Mouse (Mus musculus) T-cell, adult 2 months (primary cell): Measurements from ENCODE around the gene Ptprn.
A peak's percentile ranks its signal among the peaks of the same experiment; 100 is the strongest.

Experiments
- DNase-seq: peaks from one replicate; pipeline ENCODE4 v3.0.0; 2022; ENCODE audit warnings: low spot score

Ptprn gene

DNA sequence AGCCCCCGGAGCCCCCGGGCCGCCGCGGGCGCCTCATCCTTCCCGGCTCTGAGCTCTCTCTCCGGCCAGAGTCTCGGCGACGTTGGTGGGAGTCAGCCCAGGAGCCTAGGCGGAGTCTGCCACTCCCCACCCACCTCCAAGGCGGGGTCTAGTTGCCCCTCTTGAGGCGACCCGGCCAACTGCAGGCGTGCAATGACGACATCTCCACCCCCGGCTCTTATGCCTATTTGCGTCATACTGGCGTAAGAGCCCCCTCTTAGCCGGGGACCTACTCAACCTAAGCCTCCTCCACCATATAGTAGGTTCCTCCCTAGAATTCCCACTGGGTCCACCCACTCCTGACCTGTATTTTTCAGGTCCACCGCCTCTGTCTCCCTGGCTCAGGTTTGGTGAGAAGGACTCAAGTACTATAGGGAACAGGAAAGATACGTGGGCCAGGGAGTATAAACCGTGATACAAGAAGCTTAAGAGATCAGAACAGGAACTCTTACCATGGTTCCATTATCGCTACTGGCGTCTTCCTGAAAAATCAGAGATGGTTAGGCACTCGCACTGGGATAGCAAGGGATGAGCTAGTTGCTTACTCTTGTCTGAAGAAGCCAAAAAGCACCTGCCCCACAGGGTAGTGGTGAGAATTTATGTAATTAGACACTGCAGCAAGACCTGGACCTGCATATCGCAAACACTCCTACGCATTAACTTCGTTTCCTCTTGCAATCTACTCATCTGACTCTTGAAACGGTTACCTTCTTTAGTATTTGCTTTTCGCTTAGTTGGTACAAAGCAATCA is at the start of gene Ptprn:
Gene Ptprn, minus strand, starts transcription at position 412 of the 790 bp plus-strand sequence.
- DNase-seq, result no peak

DNA sequence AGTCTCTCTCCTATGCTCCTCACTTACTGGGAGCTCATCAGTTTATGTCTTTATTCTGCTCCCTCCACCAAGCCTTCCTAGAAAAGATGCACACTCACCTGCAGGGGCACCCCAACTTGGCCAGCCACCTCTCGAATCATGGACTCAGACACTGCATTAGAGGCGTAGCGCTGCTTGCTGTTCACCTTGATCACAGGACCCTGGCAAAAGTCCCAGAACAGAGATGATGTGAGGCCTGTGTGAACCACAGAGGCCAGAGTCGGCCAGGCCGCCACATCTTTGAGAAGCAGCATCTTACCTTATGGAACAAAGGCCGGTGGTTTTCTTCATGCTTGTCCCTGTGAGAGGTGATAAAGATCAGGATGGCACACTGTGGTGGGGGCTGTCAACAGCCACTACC is 47.4 kb upstream of the Ptprn start:
- no peak for DNase-seq

DNA sequence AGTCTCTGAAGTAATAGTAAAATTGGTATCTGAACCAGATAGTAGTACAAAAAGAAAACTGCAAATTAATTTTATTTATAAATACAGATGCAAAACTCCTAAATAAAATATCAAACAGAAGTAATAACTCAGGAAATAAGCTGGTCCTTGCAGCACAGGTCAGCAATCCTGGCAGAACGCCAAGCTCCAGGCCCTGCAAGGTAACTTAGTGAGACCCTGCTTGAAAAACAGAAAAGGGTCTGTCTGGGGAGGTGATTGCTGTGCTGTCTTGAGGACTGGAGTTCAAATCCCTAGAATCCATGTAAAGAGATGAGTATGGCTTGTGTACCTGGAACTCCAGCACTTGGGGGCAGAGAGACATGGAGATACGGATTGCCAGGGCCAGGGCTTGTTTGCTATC is 40.4 kb upstream of the Ptprn start:
- DNase-seq, result no peak

DNA sequence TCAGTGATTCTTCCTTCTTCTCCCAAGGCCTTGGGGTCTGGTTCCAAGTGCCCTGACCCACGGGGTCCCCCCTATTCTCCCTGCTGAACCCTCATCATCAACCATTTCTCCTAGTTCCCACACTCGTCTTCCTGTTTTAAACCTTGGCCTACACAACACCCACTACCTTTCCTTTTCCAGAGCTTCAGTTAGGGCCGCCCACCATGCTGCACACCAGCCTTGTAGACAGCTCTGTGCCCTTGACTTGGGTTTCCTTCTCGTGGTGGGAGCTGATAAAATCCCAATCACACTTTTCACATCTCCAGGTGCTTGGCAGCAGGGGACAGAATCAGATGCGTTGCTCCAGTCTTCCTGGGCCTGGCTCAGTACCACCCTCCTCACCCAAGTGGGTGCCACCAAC is 30.0 kb upstream of the Ptprn start:
- DNase-seq, result no peak

DNA sequence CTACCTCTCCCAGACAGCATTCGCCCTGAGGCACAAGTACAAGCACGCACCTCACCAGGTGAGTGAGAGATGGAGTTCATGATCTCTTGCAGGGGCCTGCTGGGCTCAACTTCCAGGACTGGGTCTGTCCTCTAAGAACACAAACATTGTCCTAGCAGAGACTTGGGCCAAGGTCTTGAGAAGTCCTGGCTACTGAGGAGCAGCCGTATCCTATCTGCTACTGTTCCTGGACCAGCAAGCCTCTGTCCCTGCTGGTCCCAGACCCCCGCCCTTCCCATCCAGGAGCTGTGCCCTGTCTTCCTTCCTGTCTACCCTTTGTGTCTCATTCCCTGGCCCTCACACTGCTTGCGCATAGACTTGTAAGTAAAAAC is 29.0 kb upstream of the Ptprn start:
- no peak for DNase-seq

DNA sequence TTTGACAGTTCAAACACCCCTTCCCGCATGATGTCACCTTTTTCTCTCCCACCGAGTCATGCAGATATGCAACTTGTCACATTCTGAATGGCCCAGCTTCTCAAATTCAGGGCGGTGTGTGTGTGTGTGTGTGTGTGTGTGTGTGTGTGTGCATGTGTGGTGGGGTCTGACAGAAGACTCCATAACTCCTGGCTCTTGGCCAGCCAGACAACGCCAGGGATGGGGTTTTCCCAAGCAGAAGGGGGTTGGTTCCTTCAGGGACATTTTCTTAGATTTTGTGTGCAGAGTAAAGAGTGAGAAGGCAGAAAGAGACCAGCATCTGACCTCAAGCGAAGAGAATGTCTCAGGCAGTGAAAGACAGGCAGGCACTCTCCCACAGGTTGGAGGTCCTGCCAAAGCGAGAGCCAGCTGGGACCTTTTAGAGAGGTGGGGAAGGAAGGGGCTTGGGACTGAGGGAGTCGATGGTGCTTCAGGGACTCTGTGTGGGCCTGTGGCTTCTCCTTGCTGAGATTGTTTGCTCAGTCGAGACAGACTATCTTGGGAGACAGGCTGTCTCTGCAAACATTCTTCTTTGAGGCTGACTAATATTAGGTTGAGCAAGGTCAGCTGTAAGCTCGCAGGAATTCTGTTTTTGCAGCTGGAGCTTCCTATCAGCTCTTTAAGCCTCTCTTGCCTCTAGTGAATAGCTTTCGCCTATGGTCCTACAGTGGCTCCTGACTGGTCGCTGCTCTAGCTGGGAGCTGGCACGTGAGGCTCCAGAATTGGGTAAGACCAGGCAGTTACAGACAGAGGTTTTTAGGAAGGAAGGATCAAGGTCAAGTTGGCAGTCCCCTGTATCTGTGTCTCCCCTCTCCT is 28.4 kb upstream of the Ptprn start:
- no peak for DNase-seq

DNA sequence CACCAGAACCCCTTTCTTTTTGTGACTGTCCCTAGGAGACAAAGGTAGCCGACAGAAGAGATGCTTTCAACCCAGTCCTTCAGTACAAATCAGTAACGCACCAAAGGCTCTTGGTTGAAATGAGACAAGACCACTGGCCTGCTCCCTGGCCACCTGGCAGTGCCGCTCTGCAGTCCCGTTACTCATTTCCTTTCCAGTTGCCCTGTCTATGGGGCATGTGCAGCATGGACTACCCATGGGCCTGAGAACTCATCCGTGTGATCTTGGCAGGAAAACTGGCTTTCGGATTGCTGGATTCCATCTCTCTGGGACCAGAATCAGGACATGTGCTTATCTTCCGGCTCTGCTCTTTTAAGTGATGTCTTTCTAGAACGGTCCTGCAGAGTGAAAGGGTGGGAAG is 27.0 kb upstream of the Ptprn start:
- no peak for DNase-seq

DNA sequence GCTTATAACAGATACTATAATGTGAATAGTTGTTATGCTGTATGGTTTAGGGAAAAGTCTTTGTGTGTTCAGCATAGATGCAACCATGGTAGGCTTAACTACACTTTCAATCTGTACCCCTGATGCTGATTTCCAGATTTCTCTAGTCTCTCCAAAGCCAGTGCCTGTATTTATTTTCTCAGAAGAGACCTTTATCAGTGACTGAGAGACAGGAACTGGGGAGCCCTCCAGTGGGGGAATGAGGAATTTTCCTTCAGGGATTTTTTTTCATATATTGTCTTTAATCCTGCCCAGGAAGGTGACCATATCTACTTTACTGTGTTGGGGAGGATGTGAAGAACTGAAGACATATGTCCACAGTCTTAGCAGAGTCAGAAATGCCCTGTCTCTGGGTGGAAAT is 26.3 kb upstream of the Ptprn start:
- no peak for DNase-seq

DNA sequence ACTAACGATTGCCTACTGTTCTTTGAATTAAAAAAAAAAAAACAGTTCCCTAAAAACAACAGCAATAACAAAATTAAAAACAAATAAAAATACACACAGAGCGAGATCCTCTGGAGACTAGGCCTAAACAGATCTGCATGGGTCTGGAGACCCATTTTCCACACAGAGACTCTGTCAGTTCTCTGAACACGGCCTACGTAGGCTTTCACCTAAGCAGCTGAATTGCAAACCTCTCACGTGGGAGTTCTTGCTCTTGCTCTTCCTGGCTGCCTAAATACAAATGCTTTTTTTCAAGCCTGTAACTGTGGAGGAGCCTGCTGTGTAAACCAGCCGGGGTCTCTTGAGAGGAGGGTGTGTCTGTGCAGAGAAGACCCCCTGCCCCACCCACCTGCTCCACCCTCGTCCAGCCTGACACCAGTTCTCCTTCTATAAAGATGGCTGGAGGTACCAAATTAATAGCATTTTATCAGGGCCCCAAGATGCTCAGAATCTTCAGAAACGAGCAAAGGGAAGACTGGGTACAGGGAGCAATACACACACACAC is 25.7 kb upstream of the Ptprn start:
- DNase-seq, result no peak

DNA sequence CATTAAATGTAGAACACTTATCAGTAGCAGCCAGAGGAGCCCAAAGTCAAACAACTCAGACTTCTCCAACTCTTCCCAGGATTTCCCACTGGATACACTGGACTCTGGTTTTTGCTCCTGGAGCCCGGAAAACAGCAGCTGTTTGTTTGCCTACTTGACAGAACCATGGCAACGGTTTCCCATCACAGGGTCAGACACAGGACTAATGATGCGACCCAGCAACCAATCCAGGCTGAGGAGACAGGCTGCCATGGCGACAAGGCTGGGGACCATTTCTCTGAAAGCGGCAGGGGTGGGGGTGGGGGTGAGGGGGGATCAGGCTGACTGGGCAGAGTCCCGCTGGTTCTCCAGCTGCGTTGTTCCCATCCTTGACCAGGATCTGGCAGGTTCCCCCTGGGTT is 25.1 kb upstream of the Ptprn start:
- DNase-seq, result no peak

DNA sequence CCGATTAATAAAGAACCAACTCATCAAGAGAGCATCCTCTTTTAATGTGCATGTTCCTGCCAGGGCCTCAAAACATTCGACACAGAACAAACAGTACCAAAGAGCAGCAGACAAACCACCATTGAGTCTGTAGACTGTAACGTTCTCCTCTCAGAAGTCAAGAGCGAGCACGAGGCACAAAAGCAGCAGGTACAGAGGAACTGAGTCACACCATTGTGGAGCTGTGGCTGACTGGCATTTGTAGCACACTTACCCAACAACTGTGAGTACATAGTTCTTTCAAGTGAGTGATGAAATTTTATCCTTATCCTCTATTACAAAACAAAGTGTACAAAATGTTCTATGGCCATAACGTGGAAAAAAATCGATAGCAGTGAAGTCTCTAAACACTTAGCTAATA is 20.6 kb upstream of the Ptprn start:
- DNase-seq, result no peak

DNA sequence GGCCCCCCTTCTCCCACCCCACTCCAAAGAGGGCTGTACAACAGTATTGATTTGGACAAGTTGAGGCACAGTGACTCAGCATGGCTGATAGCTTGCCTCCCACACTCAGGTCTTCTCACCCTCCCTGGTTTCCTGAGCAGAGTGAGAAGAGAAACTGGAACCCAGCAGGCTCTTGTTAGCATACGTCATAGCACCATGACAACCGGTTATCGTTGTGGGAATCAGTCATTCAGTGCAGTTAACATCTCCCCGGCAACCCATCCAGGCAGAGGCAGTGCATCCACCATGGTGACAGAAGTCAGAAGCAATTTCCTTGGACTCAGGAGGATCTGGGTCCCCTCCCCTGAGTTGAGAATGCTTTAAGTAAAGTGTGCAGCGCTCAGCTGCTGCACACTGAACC is 18.7 kb upstream of the Ptprn start:
- no peak for DNase-seq

DNA sequence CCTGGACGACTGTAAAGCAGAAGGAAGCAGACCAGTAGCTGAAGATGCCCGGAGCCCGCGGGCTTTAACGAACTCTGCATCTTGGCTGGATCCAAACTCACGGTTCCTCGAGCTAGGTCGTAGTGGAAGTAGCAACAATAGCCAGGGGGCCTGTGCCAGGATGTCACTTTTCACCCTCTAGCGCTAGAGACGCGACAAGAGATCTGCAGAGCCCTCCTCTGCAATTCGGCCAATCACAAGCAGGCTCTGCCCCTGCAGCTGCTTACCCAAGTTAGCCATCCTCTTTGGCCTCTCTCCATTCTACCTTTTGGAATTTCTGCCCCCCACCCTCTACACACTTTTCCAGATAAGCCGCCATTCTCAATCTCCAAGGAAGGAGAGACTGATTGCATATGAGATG is 13.9 kb upstream of the Ptprn start, which contains the start of gene Resp18:
Gene Resp18, minus strand, starts transcription at position 188 of the 400 bp plus-strand sequence.
- DNase-seq, result no peak

DNA sequence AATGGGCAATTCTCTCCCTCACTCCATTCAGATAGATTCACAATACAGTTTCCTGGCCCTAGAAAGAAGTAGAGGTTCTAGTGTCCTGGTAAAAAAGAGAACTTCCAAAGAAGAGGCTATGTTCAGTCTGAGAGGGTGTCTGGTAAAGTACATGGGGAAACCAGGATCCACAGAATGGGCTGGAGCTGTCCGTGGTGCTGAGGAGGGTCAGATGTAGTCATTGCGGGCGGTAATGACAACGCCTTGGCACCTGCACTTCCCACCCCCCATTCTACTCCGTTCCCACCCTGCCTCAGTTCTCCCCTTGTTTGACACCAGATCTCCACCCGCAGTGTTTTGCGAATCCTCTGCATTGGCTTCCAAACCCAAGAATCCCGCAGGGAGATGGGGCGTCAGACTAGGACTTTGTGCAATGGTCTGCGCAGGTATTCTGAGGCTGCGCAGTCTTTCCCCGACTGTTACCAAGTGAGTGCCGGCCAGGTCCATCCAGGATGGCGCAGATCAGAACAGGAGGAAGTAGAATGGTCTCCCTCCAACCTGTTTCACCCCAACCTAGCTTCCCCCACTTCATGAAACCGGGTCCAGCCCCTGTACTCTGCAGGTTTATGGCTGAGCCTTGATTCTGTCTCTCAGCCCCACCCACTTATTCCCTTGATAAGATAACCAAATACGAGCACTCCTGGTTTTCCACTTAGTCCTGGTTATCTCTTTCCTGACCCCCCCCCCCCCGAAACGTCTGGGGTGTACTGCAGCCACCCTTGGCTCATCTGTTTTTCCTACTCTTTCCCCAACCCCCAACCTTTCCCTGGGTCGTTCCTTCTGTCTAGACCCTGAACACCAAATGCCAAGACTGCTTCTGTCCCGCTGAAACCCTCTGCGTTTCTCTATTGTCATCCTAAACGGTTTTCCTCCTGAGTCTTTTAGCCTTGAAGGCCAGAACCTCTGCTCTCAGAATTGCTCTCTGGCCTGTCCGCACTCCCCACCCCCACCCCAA is 13.2 kb upstream of the Ptprn start:
- DNase-seq, result no peak

DNA sequence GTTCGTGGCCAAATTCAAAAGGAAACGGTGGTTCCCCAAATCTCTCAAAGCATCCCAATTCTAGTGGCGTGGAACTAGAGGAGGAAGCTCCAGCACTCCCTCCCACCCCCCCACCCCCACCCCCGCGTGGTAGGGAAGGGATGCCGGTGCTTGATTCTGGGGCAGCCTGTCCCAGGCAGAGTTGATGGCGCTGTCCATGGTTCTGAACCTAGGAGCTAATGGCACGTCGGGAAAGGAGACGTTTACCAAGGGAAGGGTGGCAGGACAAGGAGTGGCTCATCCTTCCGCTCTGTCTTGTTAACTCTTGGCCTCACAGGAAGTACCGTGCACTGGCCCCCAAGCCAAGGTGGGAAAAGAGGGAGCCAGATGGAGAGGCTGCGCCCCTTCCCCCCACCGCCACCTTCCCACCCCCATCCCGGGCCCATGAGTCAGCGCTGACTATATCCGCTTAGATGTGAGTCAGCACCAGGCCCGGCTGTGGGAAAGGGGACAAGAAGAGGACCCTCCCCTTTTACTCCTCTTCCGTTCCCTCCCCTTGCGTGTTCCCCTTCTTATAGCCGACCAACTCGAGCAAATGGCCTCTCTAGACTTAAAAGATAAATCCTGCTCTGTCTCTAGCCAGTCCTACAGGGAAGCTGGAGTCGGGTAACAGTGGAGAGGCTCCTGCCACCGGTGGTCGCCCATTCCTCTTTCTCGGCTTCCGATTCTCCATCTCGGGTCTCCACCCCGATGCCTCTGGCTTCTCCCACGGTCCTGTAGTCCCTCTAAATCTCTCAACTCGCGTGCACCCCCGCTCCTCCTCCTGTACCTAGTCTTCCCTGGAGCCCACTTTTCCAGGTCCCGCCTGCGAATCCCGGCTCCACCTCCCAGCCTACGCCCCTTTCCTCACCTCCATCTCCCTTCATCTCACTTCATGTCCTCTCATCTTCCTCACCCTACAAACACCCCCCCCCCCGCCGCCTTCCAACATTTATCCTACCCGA is 1.0 kb downstream of the Ptprn start:
- DNase-seq, result no peak

DNA sequence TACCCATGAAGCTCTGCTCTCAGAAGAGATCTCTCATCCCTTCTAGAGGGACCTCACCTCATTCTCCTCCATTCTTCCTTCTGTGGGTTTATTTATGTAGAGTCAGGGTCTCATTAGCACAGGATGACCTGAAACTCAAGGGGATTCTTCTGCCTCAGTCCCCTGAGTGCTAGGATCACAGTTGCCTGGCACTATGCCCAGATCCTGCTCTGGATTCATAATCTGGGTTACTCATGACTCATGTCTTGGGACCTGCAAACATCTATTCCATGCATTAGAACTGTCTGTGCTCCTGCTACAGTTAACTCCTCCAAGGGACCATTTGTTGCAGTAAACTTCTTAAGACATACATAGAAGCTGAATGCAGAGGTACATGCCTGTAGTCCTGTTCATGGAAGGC is 3.0 kb downstream of the Ptprn start:
- DNase-seq, result no peak

DNA sequence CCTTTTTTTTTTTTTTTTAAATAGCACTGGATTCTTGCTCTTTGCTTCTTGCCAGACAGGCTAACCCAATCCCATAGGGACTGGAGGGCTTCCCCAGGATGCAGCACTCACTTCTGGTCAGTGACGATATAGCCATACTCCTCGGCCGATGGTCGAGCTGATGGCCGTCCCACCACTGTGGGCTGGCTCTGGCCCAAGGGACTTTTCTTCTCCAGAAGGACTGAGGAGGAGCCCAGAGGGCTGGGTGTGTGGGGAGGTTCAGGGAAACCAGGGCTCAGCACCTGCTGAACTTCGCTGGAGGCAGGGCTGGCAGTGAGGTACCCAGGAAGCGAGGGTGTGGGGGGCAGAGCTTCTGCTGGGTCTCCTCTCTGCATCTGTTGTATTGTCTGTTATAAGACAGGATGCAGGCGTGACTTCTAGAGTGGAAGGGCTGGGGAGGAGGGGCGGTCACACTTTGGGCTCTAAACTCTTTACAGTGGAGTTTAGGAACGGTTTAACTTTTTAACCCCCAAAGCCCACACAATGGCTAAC is 8.7 kb downstream of the Ptprn start:
- no peak for DNase-seq

DNA sequence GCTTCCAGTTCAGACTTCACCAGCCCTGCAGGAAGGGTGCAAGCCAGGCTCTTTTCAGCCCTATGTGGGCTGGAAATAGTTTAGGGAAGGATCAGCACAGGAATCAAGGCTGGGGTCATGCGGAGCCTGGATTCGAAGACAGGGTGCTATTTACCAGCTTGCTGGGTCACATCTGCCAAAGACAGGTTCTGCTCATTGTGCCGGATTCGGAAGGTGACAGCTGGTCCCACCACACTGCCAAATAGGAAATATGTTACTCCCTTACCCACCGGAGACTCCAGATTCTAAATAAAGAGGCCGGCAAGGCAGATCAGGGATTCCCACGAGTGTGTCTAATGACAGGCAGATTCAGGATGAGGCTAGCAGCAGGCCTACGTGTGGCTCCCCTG is 9.7 kb downstream of the Ptprn start:
- DNase-seq, result no peak

DNA sequence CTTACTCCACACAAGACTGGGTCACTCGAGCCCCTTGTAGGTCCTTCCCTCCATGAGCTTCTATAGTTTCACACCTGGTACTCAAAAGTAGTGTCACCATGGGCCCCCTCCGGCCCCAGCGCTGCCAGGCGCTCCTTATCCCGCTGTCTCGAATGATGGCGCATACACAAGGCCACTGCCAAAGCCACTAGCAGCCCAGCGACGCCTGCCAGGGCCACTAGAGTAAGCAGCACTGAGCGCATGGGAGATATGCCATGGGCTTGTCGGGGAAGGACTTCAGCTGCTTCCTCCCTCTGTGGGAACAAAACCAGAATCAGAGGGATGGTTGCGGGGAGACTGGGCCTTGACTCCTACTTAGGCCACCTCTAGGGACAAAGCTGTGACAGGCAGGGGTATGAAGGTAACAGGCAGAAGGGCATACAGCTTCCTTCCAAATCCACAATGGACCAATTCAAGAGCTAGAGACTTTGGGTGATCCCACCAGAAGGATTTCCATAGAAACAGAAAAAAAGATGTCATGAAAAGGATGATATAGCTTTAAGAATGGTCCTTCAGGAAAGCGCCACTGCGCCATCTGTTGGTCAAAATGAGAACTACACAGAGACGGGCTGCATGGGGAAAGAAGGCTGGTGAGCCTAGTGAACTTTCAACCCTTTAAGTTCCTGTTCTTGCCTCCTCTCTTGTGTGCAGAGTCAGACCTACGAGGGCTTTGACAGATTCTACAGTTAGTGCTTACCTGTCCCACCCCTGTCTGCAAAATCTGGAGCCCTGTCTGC is 10.3 kb downstream of the Ptprn start:
- peak; percentile 75 for DNase-seq

DNA sequence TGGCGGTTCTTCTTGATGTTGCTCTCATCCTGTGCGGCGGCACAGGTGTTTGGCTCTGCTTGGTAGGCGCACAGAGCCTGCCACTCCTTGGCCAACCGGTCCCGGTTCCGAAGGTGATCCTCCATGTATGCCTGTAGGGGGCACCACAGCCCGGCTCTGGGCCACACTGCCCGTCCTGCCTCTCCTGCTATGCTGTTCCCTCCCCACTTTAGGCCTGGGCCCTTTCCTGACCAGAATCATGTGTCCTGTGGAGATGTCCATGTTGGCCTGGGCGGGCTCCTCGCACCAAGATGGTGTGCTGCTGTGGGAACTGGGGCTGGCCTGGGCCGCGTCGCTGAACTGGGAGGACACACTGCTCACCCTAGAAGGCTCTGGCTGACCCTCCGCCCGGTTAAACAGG is 11.3 kb downstream of the Ptprn start:
- no peak for DNase-seq
